Mouse (Mus musculus): Measurements from ENCODE around the gene Zcchc7.

GRCm38 (mm10) chr4:44755553-44756133 is at the start of gene Zcchc7:
- TF ChIP-seq CTCF (IDR thresholded peaks at IDR 0.05; ENCODE audit: low read depth) (no peak), EP300 (IDR thresholded peaks at IDR 0.05; ENCODE audit: low read depth) (no peak)

Data from liver, embryonic 14.5 days (tissue).